Mouse (Mus musculus) midbrain, embryonic 12.5 days (tissue): ENCODE measurements around the gene Med11. TPM values are rescaled to one million over a fixed set of nuclear protein-coding genes. Genes with fewer than 3 reads are reported as not detected.

Source experiments
- ATAC-seq: fragments of 200-750 bp; cut with Nextera tagmentation; 2 replicates; pipeline ENCODE4 v1.8.0; 2017; ENCODE audit warnings: low read depth, moderate TSS enrichment, moderate library complexity; ENCODE audit not compliant: low FRiP score
- H3K27ac ChIP-seq: fragments of 300-500 bp; sonication (generic); replicated peaks from 2 replicates; pipeline ENCODE4 v1.5.1; 2016; ENCODE audit warnings: mild to moderate bottlenecking
- H3K27me3 ChIP-seq: fragments of 300-500 bp; sonication (generic); 2 replicates; pipeline ENCODE4 v1.6.1; 2016; ENCODE audit warnings: mild to moderate bottlenecking
- H3K36me3 ChIP-seq: fragments of 300-500 bp; sonication (generic); 2 replicates; pipeline ENCODE4 v1.6.1; 2016
- H3K4me1 ChIP-seq: fragments of 300-500 bp; sonication (generic); 2 replicates; pipeline ENCODE4 v1.6.1; 2016
- H3K4me2 ChIP-seq: fragments of 300-500 bp; sonication (generic); replicated peaks from 2 replicates; pipeline ENCODE4 v1.6.1; 2016; ENCODE audit warnings: mild to moderate bottlenecking, moderate library complexity
- H3K4me3 ChIP-seq: fragments of 300-500 bp; sonication (generic); 2 replicates; pipeline ENCODE4 v1.5.1; 2016; ENCODE audit warnings: mild to moderate bottlenecking
- H3K9ac ChIP-seq: fragments of 300-500 bp; sonication (generic); replicated peaks from 2 replicates; pipeline ENCODE4 v1.6.1; 2016; ENCODE audit warnings: mild to moderate bottlenecking, moderate library complexity
- H3K9me3 ChIP-seq: fragments of 300-500 bp; sonication (generic); 2 replicates; pipeline ENCODE4 v1.6.1; 2016; ENCODE audit warnings: mild to moderate bottlenecking
- WGBS: fragments of 180-500 bp; shearing (Covaris S2); methylation state at CpG from one replicate; pipeline ENCODE4 v1.1.7; 2016; 5-methylcytosine and 5-hydroxymethylcytosine counted together
- polyA plus RNA-seq: library from polyadenylated mRNA; unstranded; fragments of >200 nt; fragmentation: Nextera tagmentation; extraction: Ambion mirVana; gene quantifications from 2 replicates; pipeline ENCODE4 v1.2.1, GENCODE M21; 2016

Med11 gene
- polyA plus RNA-seq, 1 experiment from 2014 or later, result 39.2 TPM

DNA sequence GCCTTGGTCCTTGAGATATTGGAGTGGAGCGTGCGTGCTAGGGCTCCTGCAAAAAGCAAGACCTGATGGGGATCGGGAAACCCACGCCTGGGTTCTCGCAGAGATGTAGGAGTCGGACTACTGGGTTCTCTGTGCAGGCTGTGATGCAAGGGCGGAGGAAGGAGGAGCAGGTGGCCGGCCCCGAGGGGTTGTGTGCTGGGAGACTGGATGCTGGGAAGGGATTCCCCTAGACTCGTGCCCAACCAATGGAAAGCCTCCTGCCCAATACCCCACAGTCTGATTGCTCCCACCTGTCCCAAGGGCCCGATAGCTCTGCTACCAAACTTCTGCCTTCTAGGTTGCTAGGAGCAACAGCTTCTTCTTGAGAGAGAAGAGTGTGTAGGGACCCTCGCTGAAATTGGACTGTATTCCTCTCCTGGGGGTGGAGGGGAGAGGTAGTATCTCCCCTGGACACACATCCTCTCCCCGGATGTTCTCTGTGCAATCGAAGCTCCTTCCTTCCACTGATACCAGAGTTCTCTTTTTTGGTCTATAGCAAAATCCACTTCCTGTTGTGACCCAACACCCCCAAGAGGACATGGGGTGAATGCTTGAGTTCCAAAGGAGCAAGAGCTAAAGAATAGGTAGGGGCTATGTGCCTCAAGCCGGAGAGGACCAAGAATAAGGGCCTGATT is 18.7 kb upstream of the Med11 start:
- Histone ChIP-seq H3K27me3 (no peaks in the 10 kb centered on the region), H3K27ac (peak overlapping the region; percentile 90), H3K9ac (peak overlapping the region; percentile 78), H3K4me3 (peak overlapping the region; percentile 78), H3K9me3 (no peaks in the 10 kb centered on the region), H3K4me2 (peak overlapping the region; percentile 71), H3K36me3 (peaks cover 21% of the 10 kb centered on the region), H3K4me1 (peaks cover 31% of the 10 kb centered on the region)
- 8% methylated on average over 15 of the region's 15 CpGs for WGBS
- peak; percentile 44 for ATAC-seq

DNA sequence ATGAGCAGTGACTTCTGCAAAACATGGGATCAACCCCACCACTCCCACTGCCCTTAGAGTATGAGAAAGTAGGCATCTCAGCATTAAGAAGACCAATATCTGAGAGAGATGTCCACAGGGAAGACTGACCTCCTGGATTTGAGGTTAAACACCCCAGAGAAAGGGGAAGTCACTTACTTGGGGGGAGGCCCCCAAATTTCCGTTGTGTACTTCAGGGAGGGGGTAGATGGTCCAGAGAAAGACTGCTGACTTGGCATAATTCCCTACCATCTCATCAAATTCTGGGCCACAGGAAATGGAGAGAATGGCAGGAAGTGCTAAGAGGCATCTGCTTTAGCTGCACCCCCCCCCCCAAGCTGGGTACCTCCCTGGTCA is 18.2 kb upstream of the Med11 start:
- H3K27me3 ChIP-seq, result no peaks in the 10 kb centered on the region

DNA sequence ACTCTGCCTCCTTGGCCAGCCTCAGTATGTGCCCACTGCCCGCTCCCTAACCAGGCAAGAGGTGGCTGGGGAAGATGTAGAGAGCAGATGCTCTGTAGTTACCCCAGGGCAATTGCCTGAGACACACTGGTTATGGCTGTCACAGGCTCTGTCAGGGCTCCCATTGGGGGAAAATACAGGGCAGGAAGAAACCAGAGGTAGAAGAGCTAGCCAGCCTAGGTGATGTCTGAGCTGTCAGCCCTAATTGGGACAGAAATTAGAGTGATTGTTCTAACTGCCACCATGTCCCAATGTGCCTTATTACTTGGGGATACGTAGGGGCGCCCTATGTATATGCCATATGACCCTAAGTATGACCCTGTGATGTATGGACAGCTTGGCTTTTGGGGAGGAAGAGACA is 17.8 kb upstream of the Med11 start:
- no peaks in the 10 kb centered on the region for H3K9me3 ChIP-seq
- ATAC-seq, result no peak
- no peak overlapping the region for H3K27ac ChIP-seq
- peaks cover 31% of the 10 kb centered on the region for H3K4me1 ChIP-seq
- peak overlapping the region; percentile 71 for H3K4me2 ChIP-seq
- peak overlapping the region; percentile 78 for H3K4me3 ChIP-seq
- H3K9ac ChIP-seq, result peak overlapping the region; percentile 78; the same call in 1 of the 2 replicates
- 93% methylated on average over 3 of the region's 3 CpGs for WGBS
- peaks cover 31% of the 10 kb centered on the region for H3K36me3 ChIP-seq
- H3K27me3 ChIP-seq, result no peaks in the 10 kb centered on the region

More for the DNA sequence above, 18.2 kb upstream of the Med11 start:
- Histone ChIP-seq H3K4me2 (peak overlapping the region; percentile 71), H3K36me3 (peaks cover 27% of the 10 kb centered on the region), H3K9me3 (no peaks in the 10 kb centered on the region), H3K27ac (no peak overlapping the region), H3K9ac (peak overlapping the region; percentile 78), H3K4me3 (peak overlapping the region; percentile 78), H3K4me1 (peaks cover 31% of the 10 kb centered on the region)
- ATAC-seq, result no peak
- WGBS, result 81% methylated on average over 1 of the region's 1 CpGs

DNA sequence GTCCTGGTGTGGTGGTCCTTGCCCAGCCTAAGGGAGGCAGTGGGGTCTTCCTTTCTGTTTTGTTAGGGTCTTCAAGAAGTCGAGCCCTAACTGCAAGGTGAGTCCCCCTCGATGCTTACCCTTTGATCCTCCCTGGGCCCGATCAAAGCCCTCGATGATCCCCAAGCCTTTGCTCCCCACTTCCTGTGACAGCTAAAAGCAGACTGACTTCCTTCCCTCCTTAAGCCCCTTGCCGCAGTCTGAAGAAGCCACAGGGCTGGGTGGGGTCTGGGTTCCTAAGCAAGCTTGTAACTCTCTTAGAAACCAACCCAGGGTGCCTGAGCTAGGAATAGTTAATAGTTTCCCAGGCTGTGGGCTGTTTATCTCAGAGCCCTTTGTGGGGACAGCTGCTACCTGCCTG is 16.2 kb upstream of the Med11 start:
- Histone ChIP-seq H3K4me1 (peaks cover 31% of the 10 kb centered on the region), H3K36me3 (peaks cover 46% of the 10 kb centered on the region), H3K9me3 (no peaks in the 10 kb centered on the region), H3K4me3 (no peak overlapping the region), H3K27me3 (no peaks in the 10 kb centered on the region), H3K9ac (no peak overlapping the region), H3K4me2 (no peak overlapping the region), H3K27ac (no peak overlapping the region)
- ATAC-seq, result no peak
- 81% methylated on average over 5 of the region's 5 CpGs for WGBS

DNA sequence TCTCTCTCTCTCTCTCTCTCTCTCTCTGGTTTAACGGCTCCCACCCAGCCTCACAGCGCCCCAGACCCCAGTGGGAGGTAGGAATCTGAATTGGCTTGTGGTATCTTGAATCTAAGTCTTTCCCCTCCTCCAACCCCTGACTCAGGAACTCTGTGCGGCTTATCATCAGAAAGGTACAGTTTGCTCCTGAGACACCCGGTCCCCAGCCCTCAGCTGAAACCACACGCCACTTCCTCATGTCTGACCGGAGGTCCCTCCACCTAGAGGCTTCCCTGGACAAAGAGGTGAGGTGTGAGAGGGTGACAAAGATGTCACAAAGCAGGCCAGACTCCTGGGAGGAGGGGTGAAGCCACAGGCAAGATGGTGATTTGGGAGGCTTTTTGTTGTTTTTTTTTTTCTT is 14.3 kb upstream of the Med11 start:
- Histone ChIP-seq H3K27me3 (no peaks in the 10 kb centered on the region), H3K4me3 (no peak overlapping the region), H3K36me3 (peaks cover 60% of the 10 kb centered on the region), H3K27ac (no peak overlapping the region), H3K9ac (no peak overlapping the region), H3K9me3 (no peaks in the 10 kb centered on the region), H3K4me1 (peaks cover 23% of the 10 kb centered on the region), H3K4me2 (no peak overlapping the region)
- no peak for ATAC-seq
- 85% methylated on average over 6 of the region's 6 CpGs for WGBS

DNA sequence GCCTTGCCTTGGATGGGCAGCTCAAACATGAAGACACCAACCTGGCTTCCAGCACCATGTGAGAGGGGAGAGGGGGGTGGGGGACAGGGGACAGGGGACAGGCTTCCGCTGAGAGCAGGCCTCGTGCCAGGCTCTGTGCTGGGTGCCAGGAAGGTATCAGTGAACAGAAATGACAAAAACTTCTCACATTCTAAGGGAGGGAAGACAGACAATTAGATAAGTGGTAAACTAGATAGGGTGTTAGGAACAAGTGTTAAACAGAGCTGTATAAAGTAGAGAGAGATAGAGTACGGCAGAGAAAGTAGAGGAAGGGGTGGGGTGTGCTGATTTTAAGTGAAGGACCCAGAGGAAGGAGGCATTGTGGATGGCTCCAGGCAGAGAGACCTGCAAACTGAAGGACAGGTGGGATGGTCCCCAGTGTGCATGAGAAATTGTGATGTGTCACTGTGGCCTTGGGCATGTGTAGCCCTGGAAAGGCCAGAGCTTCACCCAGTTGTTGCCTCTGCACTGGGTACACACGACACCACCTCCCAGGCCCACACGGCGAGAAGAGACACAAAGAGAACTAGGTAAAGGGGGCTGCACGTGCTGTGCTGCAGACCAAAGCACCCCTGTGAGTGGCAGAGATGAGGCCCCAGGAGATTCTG is 12.9 kb upstream of the Med11 start:
- H3K9me3 ChIP-seq, result no peaks in the 10 kb centered on the region
- H3K27me3 ChIP-seq, result no peaks in the 10 kb centered on the region
- no peak overlapping the region for H3K9ac ChIP-seq
- peaks cover 60% of the 10 kb centered on the region for H3K36me3 ChIP-seq
- WGBS, result 93% methylated on average over 7 of the region's 7 CpGs
- no peak for ATAC-seq
- no peak overlapping the region for H3K4me2 ChIP-seq
- H3K4me3 ChIP-seq, result no peak overlapping the region
- no peak overlapping the region for H3K27ac ChIP-seq
- peaks cover 14% of the 10 kb centered on the region for H3K4me1 ChIP-seq

DNA sequence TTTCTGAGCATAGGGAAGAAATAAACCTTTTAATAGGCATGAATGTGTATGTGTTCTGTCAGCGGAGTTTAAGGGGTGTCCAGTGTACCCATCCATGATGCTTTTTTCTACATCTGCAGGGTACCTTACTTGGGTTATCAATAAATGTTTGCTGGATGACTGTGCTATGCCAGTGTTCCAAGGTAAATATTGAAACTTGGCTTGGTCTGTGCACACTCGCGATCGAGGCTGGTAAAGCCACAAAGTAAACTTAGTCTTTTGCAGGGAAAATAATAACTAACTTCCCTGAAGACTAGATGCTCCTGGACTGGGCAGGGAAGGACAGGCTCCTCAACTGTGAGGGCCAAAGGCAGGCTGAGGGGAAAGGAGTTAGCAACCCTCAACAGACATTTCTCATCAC is 11.1 kb upstream of the Med11 start:
- H3K9ac ChIP-seq, result no peak overlapping the region
- H3K4me2 ChIP-seq, result no peak overlapping the region
- no peaks in the 10 kb centered on the region for H3K27me3 ChIP-seq
- ATAC-seq, result no peak
- H3K4me1 ChIP-seq, result no peaks in the 10 kb centered on the region
- 89% methylated on average over 4 of the region's 4 CpGs for WGBS
- H3K9me3 ChIP-seq, result no peaks in the 10 kb centered on the region
- H3K4me3 ChIP-seq, result no peak overlapping the region
- no peak overlapping the region for H3K27ac ChIP-seq
- peaks cover 60% of the 10 kb centered on the region for H3K36me3 ChIP-seq

DNA sequence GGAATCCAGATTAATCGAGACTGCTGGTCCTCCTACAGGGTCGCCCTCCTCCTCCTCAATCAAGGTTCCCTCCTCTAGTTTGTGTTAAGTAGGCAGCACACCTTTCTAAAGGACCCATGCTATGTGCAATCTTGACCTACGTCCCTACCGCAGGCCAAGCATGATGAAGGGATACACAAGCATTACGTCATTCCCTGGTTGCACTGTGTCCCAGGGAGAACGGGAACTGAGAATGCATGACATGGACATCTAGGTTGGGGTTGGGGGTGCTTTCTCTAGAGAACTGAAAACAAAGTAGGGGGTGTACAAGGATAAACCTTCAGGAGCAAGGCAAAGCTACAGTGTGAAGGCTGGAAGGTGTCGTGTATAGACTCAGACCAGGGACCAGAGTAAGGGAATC is 9.8 kb upstream of the Med11 start:
- H3K4me3 ChIP-seq, result no peak overlapping the region
- H3K27ac ChIP-seq, result no peak overlapping the region
- WGBS, result 92% methylated on average over 7 of the region's 7 CpGs
- H3K36me3 ChIP-seq, result peaks cover 48% of the 10 kb centered on the region
- ATAC-seq, result no peak
- no peak overlapping the region for H3K4me2 ChIP-seq
- no peaks in the 10 kb centered on the region for H3K4me1 ChIP-seq
- no peaks in the 10 kb centered on the region for H3K9me3 ChIP-seq
- no peaks in the 10 kb centered on the region for H3K27me3 ChIP-seq
- no peak overlapping the region for H3K9ac ChIP-seq

DNA sequence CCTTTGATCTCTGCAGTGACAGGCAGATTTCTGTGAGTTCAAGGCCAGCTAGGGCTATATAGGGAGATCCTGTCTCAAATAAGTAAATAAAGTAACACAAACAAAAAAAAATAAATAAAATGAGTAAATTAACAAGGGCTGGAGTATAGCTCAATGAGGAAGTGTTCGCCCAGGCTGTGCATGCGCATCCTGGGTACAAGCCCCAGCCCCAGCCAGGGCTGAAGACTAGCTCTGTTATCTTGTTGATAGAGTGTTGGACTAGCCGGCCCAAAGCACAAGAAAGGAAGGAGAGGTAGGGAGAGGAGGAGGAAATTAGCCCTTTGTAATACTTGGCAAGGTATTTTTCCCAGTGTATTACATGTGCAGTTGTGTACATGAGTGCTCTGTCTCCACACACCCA is 7.8 kb upstream of the Med11 start:
- no peak for ATAC-seq
- WGBS, result 92% methylated on average over 3 of the region's 3 CpGs

DNA sequence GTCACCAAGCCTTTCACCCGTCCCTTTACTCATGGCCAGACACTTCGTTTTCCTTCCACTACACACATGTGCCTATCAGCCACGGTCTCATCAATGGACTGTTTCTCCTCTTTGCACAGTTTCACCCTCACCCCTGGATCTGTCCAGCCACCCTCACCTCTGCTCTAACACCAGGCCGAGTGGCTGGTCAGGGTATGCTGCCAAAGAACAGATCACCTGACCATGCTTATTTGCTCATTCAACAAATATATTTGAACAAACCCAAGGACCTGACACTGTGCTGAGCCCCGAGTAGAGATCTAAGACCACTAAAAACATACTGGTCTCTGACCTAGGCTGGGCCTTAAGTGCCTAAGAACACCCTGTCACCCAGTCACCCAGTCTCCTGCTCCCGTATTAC is 7.1 kb upstream of the Med11 start:
- Histone ChIP-seq H3K4me3 (no peak overlapping the region), H3K36me3 (peaks cover 22% of the 10 kb centered on the region), H3K9me3 (no peaks in the 10 kb centered on the region), H3K4me2 (no peak overlapping the region), H3K27me3 (no peaks in the 10 kb centered on the region), H3K27ac (no peak overlapping the region), H3K4me1 (no peaks in the 10 kb centered on the region), H3K9ac (no peak overlapping the region)
- WGBS, result 80% methylated on average over 6 of the region's 6 CpGs
- ATAC-seq, result no peak

More for the DNA sequence above, 7.8 kb upstream of the Med11 start:
- no peak overlapping the region for H3K4me3 ChIP-seq
- no peaks in the 10 kb centered on the region for H3K4me1 ChIP-seq
- peaks cover 29% of the 10 kb centered on the region for H3K36me3 ChIP-seq
- no peaks in the 10 kb centered on the region for H3K9me3 ChIP-seq
- no peaks in the 10 kb centered on the region for H3K27me3 ChIP-seq
- H3K9ac ChIP-seq, result no peak overlapping the region
- no peak overlapping the region for H3K27ac ChIP-seq
- no peak overlapping the region for H3K4me2 ChIP-seq

DNA sequence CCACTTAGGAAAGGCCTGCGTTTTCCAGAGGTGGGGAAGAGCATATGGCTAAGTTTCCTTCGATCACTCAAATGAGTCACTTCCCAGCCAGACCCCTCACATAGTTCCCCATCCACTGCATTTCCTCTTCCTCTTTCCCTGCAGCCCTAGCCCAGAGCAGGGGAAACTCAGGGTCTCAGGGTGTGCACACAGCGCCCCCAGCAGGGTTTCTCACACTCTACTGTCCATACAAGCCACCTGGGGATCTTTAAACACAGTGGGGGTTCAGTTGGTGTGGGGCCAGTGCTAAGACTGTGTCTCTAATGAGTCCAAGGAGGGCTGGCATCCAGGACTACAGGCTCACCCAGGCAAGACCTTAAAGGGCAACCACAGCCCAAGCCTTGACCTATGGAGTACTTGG is 5.0 kb upstream of the Med11 start:
- Histone ChIP-seq H3K9ac (no peak overlapping the region), H3K4me3 (no peak overlapping the region), H3K27ac (no peak overlapping the region), H3K4me1 (no peaks in the 10 kb centered on the region), H3K9me3 (no peaks in the 10 kb centered on the region), H3K27me3 (no peaks in the 10 kb centered on the region), H3K36me3 (peaks cover 5% of the 10 kb centered on the region; the same call in 1 of the 2 replicates), H3K4me2 (no peak overlapping the region)
- WGBS, result 37% methylated on average over 3 of the region's 3 CpGs
- no peak for ATAC-seq

DNA sequence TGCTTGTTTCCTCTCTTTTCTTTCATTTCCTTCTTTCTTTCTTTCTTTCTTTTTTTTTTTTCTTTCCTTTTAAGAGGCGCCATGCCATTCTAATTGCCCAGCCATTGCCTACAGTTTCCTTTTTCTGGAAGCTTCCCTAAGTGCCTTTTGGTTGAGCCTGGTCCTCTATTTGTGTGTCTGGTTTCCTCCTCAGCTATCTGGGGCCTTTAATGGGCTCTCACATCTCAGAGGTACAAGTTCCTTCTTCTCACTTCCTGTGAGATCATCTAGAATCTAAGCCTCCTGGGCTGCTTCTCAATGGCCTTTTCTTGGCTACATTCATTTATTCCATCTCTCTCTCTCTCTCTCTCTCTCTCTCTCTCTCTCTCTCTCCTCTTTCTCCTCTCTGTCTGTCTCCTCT is 4.3 kb upstream of the Med11 start:
- Histone ChIP-seq H3K4me1 (peaks cover 3% of the 10 kb centered on the region; the same call in 1 of the 2 replicates), H3K9ac (no peak overlapping the region), H3K4me3 (no peak overlapping the region), H3K27me3 (no peaks in the 10 kb centered on the region), H3K4me2 (no peak overlapping the region), H3K36me3 (no peaks in the 10 kb centered on the region), H3K9me3 (no peaks in the 10 kb centered on the region), H3K27ac (no peak overlapping the region)
- WGBS, result 82% methylated on average over 1 of the region's 1 CpGs
- no peak for ATAC-seq
